Mouse (Mus musculus) heart, adult 8-10 months (tissue): ENCODE results near the gene Vgll4. TPM values are rescaled to one million over a fixed set of nuclear protein-coding genes. Genes with fewer than 3 reads are reported as not detected.

ENCODE experiments used
- DNase-seq: peaks from one replicate; pipeline ENCODE4 v3.0.0; 2022; ENCODE audit warnings: low spot score
- total RNA-seq, 4 experiments: library from RNA; stranded (reverse); gene quantifications; 2 replicates each; pipeline ENCODE4 v1.2.4; 2022

Gene Vgll4
- total RNA-seq, 4 experiments from 2014 or later, result 19.9 to 23.5 (median 21.4) TPM

DNA sequence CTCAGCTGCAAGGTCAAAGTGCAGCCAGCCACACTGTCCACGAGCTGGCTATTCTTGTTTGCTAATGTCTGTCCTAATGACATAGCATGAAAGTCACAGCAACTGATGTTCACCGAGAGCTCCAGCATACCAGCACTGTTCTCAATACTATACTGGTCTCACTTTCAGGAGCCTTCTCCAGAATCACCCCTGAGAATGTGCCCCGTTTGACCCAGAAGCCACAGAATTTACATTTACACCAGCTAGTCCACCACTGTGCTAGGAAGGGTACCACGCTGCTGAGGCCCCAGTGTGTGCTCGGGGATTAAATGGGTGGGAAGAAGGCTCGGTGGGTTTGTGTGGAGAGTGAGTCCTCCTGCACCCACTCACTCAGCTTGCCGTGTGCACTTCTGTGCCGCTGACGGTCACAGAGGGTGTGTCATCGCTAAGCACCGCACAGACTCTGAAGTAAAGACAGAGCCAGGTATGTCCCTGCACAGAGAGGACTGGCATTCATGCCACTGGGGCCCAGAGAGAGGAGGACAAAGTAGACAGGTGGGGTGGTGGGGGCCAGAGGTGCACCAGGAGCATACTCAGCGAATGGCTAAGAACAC, 122.1 kb downstream of the Vgll4 start:
- DNase-seq, result no peak

DNA sequence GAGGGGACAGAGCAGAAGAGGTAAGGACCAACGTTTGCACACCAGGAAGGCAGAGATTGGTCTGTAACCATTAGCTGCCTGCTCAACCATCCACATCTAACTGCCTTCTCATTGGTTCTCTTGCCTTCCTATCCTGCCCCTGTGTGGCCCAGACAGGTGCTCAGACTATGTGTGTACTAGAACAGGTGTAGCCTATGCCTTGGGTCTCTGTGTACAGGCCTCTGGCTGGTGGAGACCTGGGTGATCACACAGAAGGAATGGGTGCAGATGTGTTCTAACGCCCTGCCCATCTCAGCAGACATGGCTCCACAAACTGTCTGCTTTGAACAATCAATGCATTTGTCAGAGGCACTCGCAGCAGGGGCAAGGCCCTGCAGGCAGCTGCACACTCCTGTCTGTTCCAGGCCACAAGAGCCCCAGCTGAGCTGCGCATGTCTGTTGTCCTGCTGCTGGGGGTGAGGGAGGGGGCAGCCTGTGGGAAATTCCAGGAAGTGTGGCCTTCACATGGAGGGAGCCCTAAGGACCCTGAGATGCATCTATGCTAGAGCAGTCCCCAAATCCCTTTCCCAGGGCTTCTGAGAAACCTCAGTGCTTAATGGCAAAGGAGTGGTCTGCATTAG, 123.5 kb downstream of the Vgll4 start:
- DNase-seq, result no peak

DNA sequence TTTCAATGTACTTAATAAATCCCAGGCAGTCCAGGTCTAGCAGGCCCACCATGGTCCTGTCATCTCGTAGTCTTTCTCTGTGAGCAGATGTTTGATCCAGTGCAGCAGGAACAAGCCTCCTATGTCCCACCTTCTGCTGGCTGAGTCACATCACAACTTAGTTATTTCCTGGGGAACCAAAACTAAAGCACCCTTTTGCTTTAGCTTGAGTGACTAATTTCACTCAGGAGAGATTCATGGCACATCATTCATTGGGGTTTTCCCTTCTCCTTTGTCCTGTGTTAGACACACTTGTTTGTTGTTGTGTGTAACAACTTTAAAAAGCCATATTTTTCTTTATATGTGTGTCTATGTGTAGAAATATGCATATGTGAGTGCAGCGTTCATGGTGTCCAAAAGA, 126.9 kb downstream of the Vgll4 start:
- no peak for DNase-seq

DNA sequence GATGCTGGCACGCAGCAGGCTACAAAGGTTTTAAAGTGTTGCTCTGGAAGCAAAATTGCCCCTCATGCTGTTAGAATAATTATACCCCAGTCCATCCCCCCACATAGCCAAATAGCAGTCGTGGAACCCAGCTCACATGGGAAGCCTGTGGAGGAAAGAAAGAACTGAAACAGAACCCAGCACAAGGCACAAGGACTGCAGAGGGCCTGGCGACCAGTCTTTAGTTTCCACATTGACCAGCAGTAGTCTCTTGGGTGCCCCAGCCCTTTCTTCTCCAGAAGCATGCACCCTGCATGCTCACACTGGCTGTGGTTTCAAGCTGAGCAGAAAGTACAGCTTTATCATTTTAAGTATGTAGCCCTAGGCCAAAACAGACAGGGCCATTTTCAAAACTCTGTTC, 127.7 kb downstream of the Vgll4 start:
- no peak for DNase-seq

DNA sequence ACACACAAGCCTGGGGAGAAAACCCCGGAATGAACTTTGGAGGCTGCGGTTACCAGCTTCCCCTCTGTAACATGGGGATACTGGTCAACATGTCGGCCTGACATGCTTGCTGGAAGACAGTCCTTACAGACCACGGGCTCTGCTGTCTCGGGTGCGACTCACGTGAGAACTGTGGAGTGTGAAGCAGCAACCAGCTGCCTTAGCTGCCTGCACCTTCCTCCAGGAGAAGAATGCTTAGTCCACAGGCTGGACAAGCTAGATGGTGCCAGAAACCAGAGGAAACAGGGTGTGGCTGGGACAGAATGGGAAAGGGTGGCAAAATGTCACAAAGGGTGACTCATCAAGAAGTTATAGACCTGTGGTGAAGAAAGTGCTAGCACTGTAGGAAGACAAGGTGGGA, 129.8 kb downstream of the Vgll4 start:
- peak; percentile 55 for DNase-seq

DNA sequence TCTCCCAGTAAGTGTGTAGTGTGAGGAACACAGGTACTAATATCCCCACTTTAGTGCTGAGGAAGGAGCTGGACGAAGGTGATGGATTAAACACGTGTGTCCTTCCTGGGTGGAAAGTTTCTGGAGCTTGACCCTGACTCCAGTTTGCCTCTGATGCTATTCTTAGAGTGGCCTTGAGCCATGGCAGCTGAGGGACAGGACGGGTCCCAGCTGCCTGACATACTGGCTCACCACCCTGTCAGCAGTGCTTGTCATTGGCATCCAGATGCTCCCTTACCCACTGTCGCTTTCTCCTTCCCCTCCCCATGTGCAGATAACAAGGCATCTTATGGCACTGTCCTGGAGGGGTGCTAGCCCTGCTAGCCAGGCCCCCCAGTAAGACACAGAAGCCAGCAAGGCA, 130.9 kb downstream of the Vgll4 start:
- no peak for DNase-seq

DNA sequence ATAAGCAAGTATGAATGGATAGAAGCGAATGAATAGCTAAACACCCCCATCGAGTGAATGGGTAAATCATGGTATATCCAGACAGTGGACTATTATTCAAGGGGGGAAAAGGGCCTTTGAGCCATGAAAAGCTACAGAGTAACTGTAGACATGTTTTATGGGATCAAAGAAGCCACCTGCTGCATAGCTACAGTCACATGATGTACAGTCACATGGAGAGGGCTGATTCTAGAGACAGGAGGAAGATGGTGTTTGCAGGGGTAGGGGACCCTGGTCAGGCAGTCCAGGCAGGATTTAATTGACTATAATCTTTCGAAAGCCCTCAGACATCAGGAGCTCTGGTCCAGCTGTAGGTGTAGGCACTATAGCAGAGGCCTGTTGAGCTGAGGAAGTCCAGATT, 133.4 kb downstream of the Vgll4 start:
- no peak for DNase-seq

DNA sequence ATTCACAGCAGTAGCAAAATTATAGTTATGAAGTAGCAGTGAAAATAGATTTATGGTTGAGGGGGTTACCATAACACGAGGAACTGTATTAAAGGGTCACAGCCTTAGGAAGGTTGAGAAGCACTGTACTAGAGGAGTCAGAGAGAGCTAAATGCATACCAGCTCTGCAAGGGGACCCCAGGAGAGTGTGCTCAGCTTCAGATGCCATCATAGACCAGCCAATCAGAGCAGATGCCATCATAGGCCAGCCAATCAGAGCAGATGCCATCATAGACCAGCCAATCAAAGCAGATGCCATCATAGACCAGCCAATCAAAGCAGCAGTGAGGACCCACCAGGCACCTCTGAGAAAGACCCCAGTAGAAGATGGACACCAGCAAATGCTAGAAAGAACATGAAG, 134.0 kb downstream of the Vgll4 start:
- no peak for DNase-seq

DNA sequence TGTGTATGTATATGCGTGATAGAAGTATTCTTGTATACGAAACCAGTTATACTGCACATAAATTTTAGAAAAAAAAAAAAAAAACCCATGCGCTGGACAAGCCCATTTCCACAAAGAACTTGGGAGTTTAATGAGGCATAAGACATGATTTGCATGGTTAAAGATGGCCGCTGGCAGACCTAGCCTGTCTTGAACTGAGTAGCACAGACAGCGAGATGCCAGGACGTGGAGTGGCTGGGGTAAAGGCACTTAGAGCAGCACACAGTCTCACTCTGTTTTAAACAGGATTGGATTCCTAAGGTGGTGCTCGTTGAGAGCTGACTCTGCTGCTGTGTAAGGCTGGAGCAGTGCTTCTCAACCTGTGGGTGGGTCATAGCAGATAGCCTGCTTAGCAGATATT, 134.4 kb downstream of the Vgll4 start:
- DNase-seq, result no peak

DNA sequence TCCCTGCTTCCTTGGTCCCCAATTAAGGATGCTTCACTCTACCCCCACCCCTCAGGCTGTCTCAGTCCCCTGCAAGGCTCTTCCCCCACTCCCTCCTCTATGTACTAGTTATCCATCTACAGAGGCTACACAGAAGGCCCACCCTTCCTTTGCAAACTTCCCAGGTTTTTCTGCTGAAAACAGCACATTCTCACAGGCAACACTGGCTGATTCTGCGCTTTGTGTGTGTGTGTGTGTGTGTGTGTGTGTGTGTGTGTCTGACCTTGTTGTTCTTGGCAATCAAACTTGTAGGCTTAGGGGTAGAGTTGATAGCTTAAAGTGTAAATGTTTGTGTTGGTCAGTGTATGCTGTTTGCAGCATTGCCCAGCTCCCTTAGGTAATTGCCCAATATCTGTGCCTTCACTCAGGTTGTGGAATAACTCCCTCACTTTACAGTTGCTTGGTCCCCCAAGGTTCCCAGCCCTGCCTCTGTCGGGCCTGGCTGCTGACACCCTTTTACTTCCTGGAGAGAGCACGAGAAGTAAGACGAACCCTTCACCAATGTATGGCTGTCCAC, 135.9 kb downstream of the Vgll4 start:
- DNase-seq, result no peak

DNA sequence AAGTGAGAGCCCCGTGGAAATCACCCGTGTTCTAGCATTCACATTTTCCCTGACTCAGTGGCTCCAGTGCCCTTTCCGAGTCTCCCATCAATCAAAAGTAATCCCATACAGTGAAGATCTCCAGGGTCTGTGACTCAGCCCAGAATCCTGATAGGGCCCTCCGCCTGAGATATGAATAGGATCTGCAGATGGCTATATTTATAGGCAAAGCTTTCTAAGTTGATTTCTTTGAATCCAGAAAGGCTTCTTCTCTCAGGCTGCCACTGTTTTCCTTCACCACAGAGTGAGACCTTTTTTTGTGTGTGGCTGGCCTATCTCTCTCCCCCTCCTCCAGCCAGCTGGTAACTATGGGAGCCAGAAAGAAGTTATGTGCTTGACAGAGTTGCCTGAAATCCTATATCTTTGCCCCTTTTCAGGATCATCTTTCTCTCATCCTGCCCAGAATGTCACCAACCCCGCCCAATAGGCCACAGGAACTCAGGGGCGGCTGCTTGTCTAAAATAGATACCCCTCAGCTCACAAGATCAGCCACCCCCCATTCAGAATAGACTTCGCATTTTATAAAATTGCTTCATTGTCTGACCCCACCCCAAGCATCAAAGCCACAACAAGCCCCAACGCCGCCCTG, 136.6 kb downstream of the Vgll4 start:
- DNase-seq, result no peak

DNA sequence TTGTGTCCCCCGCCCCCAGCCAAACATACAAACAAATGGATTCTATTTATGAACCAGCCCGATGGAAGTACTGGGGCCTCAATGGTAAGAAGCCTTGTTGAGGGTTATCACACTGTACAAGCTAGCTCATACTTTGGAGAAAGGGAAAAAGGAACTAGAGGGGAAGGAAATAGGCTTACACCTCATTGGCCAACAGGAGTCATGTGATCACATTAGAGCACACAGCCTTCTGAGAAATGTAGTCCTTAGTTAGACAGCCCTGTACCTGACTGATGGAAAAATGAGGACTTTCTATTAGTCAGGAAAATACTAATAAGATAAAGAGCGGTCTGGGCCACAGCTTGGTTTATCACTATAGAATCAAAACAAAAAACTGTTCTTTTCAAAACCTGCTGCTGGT, 138.0 kb downstream of the Vgll4 start:
- DNase-seq, result no peak

DNA sequence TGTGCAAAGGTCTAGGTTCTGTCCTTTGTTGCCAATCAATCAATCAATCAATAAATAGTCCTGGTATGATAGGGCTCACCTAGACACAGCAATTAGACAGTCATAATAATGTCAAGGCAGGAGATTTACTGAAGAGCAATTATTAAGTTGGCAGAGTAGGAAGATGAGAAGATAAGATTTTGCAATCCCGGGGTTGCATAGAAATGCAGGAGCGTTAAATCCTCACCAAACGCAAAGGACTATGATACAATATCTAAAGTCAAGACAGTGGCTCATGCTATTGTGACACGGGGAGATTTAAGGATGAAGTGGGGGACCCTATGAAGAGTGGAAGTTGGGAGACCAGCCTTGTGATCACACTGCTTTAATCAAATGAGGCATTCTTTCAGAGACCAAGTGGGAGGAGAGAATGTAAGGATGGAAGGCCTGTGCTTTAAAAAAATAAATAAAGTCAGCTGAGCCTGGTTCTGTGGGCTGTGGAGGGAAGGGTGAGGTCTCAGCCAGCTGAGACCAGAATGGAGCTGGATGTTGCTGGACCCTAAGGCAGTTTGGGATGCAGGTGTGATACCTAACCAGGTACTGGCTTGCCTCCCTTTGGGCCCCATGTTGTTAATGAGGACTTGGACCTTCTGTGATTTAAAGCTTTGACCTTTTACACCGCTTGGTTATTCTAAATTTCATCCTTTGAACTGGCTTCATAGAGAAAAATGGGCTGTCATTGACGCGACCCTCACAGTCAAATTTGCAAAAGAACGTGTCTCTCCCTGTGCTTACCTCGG, 139.9 kb downstream of the Vgll4 start:
- no peak for DNase-seq

DNA sequence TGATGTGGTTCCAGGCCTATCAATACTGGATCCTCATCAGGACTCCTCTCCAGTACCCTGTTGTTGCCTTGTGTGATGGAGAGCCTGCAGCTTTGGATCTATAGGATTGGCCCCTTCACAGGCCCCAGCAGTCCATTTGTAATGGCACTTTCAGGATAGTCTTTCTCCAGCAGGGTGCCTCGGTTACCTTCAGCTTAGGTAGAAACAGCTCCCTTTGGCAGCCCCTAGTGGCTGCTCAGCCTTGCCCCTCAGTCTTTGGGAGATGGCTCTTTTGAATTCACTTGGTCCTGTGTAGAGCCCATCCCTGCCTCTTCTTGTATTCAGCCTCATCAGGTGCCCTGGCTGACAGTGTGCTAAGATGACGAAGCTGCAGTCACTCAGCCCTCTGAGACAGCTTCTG, 142.9 kb downstream of the Vgll4 start:
- DNase-seq, result no peak

DNA sequence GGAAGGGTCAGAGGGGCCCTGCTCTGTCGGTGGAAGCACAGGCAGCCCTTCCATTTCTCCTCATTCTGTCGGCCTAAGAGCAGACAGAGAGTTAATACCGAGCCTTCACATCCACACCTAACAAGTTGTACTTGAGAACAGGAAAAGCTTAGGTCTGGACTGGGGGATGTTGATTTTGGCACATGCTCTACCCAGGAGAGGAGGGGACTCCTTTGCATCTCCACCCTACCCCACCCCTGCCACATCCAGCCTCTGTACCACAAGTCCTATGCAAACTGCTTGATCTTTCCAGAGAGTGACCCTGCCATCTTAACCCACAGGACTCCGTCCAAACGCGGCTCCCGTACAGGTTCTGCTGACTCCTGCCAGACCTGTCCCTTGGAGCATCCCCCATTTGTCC, 148.1 kb downstream of the Vgll4 start:
- DNase-seq, result no peak

DNA sequence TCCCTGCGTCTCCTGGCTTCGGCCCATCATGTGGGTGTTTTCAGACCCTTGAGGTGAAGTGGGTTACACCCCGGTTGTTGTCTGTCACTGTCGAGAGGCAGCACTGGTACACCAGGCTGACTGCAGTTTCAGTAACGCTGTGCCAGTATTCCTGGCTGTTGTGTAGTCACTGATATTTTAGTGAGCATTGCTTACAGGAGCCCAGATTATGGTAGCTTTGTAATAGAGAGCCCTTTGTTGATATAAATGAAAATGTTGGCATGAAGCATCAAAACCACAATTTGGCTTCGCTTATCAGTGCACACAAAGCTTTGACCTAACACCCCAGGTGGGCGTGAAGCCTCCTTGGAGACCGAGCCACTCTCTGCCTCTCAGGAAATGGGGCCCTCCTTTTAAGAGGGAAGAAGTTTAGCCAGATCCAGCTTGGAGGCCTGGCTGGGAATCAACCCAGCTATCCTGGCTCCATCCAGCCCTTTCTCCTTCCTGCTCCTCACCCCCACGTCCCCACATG, 149.8 kb downstream of the Vgll4 start:
- peak; percentile 58 for DNase-seq

DNA sequence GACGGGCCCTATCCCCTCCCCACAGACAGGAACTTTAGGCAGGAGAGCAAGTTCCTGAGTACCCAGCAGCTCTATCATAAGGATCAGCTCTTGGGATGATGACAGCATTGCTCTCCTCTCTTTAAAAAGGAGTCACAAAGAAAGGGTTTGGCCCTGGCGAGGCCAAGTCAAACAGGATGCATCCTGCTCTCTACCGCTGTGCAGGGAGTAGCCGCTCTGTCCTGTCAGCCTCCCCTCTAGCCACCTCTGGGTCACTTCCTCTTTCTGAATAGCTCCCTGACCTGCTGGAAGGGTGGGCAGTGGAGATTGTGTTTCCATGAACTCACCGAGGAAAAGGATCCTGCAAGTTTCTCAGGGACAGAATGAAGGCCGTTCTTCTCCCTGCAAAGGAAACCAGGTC, 151.3 kb downstream of the Vgll4 start:
- peak; percentile 63 for DNase-seq

DNA sequence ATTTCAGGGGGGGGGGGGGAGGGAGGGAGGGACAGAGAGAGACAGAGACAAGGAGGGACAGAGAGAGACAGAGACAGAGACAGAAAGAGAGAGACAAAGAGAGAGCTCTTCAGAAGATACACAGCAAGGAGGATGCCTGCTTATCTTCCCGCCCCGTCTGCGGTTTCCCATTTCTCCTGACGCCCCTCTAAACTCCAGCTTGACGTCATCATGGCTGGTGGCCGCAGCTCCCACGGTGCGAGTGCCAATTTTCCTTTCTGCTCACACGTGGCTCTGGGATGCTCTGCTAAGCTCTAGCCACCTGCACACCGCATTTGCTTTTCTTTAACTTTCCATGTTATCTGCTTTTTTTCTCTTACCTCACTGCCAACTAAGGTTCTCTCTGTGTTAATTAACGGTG, 151.8 kb downstream of the Vgll4 start:
- no peak for DNase-seq

DNA sequence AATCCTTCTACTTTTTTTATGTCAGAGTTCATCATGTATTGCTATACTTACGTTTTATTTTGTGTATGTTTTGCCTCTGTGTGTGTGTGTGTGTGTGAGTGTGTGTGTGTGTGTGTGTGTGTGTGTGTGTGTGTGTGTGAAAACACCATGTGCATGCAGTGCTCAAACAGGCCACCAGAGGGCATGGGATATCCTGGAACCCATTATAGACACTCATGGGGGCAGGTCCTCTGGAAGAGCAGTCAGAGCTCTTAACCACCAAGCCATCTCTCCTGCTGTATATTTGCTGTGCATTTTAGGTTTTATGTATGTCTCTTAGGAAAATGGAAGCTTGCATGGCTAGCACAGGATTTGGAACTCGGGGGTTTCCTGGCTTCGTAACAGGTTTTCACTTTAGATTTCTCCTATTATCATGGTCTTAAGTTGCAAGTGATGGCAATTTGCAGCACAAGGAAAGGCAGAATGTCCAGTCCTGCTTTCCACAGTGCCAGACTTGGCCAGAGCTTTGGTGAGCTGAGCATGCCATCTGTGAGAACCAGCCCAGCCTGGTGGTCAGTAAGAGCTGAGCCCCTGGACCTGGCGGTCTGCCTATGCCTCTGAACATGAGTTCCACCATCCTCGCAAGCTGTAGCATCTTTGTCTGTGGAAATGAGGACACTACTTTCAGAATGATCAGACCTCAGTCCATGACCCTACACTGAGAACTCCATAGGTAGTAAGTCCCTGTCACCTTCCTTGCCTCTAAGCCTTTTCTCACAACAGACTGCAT, 154.7 kb downstream of the Vgll4 start:
- DNase-seq, result no peak

DNA sequence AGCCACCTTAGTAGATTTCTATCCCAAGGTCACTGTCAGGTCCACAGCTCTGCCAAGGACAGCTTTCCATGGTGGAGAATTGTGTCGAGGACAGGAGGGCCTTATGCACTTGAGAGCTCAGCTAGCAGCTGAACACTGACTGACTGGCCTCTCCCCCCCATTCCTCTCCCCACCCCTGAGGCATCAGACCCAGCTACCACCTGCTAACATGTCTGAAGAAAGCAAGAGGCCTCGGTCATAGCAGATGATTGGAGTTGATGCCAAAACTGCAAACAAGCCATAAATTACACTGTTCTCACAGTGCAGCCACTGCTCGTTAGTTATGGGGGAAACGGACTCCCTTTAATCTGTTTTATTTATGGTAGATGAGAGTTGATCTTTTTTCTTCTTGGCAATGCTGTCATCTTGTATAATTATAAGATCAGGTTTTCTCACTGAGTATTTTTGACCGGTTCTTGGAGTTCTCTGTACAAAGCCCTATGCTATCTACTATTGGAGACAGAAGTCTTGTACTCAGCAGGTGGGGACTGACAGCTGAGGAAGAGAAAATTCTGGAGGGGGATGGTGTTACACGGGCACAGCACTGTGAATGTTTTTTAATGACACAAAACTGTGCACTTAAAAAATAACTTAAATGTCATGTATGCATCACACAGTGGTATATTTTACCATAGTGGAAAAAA, 155.5 kb downstream of the Vgll4 start:
- DNase-seq, result no peak

DNA sequence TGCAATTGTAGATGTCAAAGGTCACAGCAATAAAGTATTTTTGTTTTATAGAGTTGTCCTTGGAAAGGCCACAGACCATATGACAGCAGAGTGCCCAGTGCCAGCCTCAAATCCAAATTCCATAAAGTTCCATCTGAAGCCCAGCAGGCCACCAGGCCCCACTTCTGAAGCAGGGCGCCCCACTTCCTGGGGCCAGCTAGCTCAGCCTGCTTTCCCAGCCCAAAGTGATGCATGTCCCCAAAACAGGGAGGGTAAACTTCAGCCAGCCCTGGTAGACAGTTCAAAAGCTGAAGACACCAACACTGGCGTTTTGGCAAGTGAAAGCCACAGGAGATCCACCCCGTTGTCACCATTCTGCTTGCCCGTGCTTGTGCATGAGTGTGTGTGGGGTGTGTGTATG, 157.0 kb downstream of the Vgll4 start:
- DNase-seq, result no peak
